Mouse (Mus musculus): ENCODE results near the gene Mtmr14.

Mtmr14 gene

GRCm38 (mm10) chr6:113281676-113282075, 44.0 kb downstream of the Mtmr14 start:
- DNase-seq = peak in 1 of 2 experiments; percentile 20

GRCm38 (mm10) chr6:113282101-113282802, 44.6 kb downstream of the Mtmr14 start, which contains the start of gene Cpne9:
TSS of gene Cpne9 (plus strand) at chr6:113282307.
- DNase-seq = peak; percentile 72 to 75

GRCm38 (mm10) chr6:113282969-113283368, 45.3 kb downstream of the Mtmr14 start:
- DNase-seq = peak; percentile 52 to 58

GRCm38 (mm10) chr6:113283500-113283899, 45.9 kb downstream of the Mtmr14 start:
- DNase-seq = peak; percentile 54 to 63

GRCm38 (mm10) chr6:113284931-113285330, 47.3 kb downstream of the Mtmr14 start:
- DNase-seq = no peak

- no peak for DNase-seq
These were observed 48.7 kb downstream of the Mtmr14 start for GRCm38 (mm10) chr6:113286316-113286715.

- no peak for DNase-seq
These were observed 49.6 kb downstream of the Mtmr14 start for GRCm38 (mm10) chr6:113287236-113287635.

GRCm38 (mm10) chr6:113289346-113289745, 51.7 kb downstream of the Mtmr14 start:
- no peak for DNase-seq

GRCm38 (mm10) chr6:113290346-113290745, 52.7 kb downstream of the Mtmr14 start:
- DNase-seq = peak in 1 of 2 experiments; percentile 24

- DNase-seq = no peak
These were observed 55.3 kb downstream of the Mtmr14 start for GRCm38 (mm10) chr6:113292938-113293337.

- no peak for DNase-seq
These were observed 58.4 kb downstream of the Mtmr14 start for GRCm38 (mm10) chr6:113296046-113296445.

GRCm38 (mm10) chr6:113296639-113297038, 59.0 kb downstream of the Mtmr14 start:
- DNase-seq = no peak

GRCm38 (mm10) chr6:113301350-113301749, 63.7 kb downstream of the Mtmr14 start:
- no peak for DNase-seq

- DNase-seq = peak in 1 of 2 experiments; percentile 32
These were observed 64.6 kb downstream of the Mtmr14 start for GRCm38 (mm10) chr6:113302258-113302657.

- peak; percentile 98 for DNase-seq
These were observed 68.8 kb downstream of the Mtmr14 start for GRCm38 (mm10) chr6:113306322-113306985.

- DNase-seq = no peak
These were observed 69.3 kb downstream of the Mtmr14 start, which contains the start of gene Brpf1 for GRCm38 (mm10) chr6:113306986-113307349. TSS of gene Brpf1 (plus strand) at chr6:113307137.

- DNase-seq = peak; percentile 60 to 65
These were observed 70.0 kb downstream of the Mtmr14 start for GRCm38 (mm10) chr6:113307481-113308121.

- peak; percentile 96 to 97 for DNase-seq
These were observed 70.5 kb downstream of the Mtmr14 start for GRCm38 (mm10) chr6:113308141-113308540.

GRCm38 (mm10) chr6:113315972-113316371, 78.3 kb downstream of the Mtmr14 start:
- DNase-seq = no peak

- DNase-seq = peak; percentile 96 to 97
These were observed 89.1 kb downstream of the Mtmr14 start, which contains the start of gene Ogg1 for GRCm38 (mm10) chr6:113326533-113327315. TSS of gene Ogg1 (plus strand) at chr6:113326972.

GRCm38 (mm10) chr6:113329396-113329795, 91.8 kb downstream of the Mtmr14 start:
- no peak for DNase-seq

GRCm38 (mm10) chr6:113330547-113330946, 92.9 kb downstream of the Mtmr14 start:
- no peak for DNase-seq
